Mouse (Mus musculus) ES-E14 (cell line): Measurements from ENCODE around the gene Mrtfb. TPM values are rescaled to one million over a fixed set of nuclear protein-coding genes. Genes with fewer than 3 reads are reported as not detected.

Experiments used
- DNase-seq: peaks from one replicate; pipeline ENCODE4 v3.0.0-alpha.2; 2013; ENCODE audit warnings: low read depth, low spot score
- H3K27ac ChIP-seq: 2 replicates; pipeline ENCODE4 v1.5.1; 2012; ENCODE audit warnings: low read depth, mild to moderate bottlenecking, low read length, moderate library complexity, mixed read lengths; ENCODE audit not compliant: poor library complexity, insufficient read depth, severe bottlenecking
- H3K36me3 ChIP-seq: 2 replicates; pipeline ENCODE4 v1.6.1; 2012; ENCODE audit warnings: mild to moderate bottlenecking, low read length, moderate library complexity, mixed read lengths; ENCODE audit not compliant: control insufficient read depth, poor library complexity, insufficient read depth, severe bottlenecking
- H3K4me1 ChIP-seq, 2 experiments: fragments of 150-350 bp in 1 of 2; sonication (generic) in 1 of 2; 2 replicates each; pipeline ENCODE4 v1.6.1; 2012; ENCODE audit warnings: low read length in 2 of 2, mild to moderate bottlenecking in 1 of 2, mixed read lengths in 1 of 2; ENCODE audit not compliant: control insufficient read depth in 2 of 2, insufficient read depth in 2 of 2, poor library complexity in 1 of 2
- H3K4me3 ChIP-seq, 2 experiments: fragments of 150-350 bp in 1 of 2; sonication (generic) in 1 of 2; 2 replicates each; pipeline ENCODE4 v1.5.1; 2012; ENCODE audit warnings: low read length in 2 of 2, low read depth in 1 of 2, mild to moderate bottlenecking in 1 of 2, mixed read lengths in 1 of 2; ENCODE audit not compliant: insufficient read depth in 1 of 2, poor library complexity in 1 of 2, severe bottlenecking in 1 of 2
- H3K9ac ChIP-seq: 2 replicates; pipeline ENCODE4 v1.6.1; 2012; ENCODE audit warnings: low read depth, mild to moderate bottlenecking, low read length, mixed read lengths; ENCODE audit not compliant: poor library complexity, insufficient read depth, severe bottlenecking
- H3K9me3 ChIP-seq: fragments of 150-350 bp; sonication (generic); 2 replicates; pipeline ENCODE4 v1.6.1; 2012; ENCODE audit warnings: low read depth, mild to moderate bottlenecking, low read length; ENCODE audit not compliant: control insufficient read depth, insufficient read depth
- CHD2 ChIP-seq: IDR thresholded peaks from 2 replicates; pipeline ENCODE4 v1.6.1; 2014; ENCODE audit warnings: mild to moderate bottlenecking, low read depth, low read length, inconsistent platforms
- HCFC1 ChIP-seq: IDR thresholded peaks from 2 replicates; pipeline ENCODE4 v1.6.1; 2012; ENCODE audit warnings: low read length, inconsistent platforms, borderline replicate concordance; ENCODE audit not compliant: insufficient read depth
- MAFK ChIP-seq: IDR thresholded peaks from 2 replicates; pipeline ENCODE4 v1.6.1; 2014; ENCODE audit warnings: mild to moderate bottlenecking, low read depth, low read length, inconsistent platforms; ENCODE audit not compliant: insufficient read depth
- ZC3H11A ChIP-seq: IDR thresholded peaks from 2 replicates; pipeline ENCODE4 v1.6.1; 2012; ENCODE audit warnings: low read depth, mild to moderate bottlenecking, inconsistent platforms, low read length, borderline replicate concordance
- ZNF384 ChIP-seq: IDR thresholded peaks from 2 replicates; pipeline ENCODE4 v1.6.1; 2012; ENCODE audit warnings: low read depth, low read length, inconsistent platforms
- in situ Hi-C, 2 experiments: fragments of 600-800 bp; cut with MboI; formaldehyde crosslinking; loops; one replicate each; pipeline ENCODE4 v1.15.1; 2025; ENCODE audit warnings: low sequenced_read_pairs in 2 of 2, inconsistent platforms in 1 of 2; ENCODE audit not compliant: unreplicated experiment in 2 of 2
- total RNA-seq: library from RNA; depleted of rRNA; stranded (reverse); fragments of 300-350 nt; gene quantifications from 2 replicates; pipeline ENCODE4 v1.2.3, GENCODE M21; 2012

The Mrtfb gene
- total RNA-seq, 1 experiment: 9.6 TPM

GRCm38 (mm10) chr16:13216116-13216952 lies 39.9 kb upstream of the Mrtfb start:
- Histone ChIP-seq H3K27ac (no peak overlapping the region), H3K9me3 (no peaks in the 10 kb centered on the region), H3K4me3 (no peak overlapping the region), H3K36me3 (no peaks in the 10 kb centered on the region), H3K4me1 (no peaks in the 10 kb centered on the region), H3K9ac (no peak overlapping the region)
- in situ Hi-C loops: no loop called here
- no peak for DNase-seq
- TF ChIP-seq ZNF384 (no peak), CHD2 (no peak), HCFC1 (no peak), MAFK (no peak), ZC3H11A (no peak)

DNA sequence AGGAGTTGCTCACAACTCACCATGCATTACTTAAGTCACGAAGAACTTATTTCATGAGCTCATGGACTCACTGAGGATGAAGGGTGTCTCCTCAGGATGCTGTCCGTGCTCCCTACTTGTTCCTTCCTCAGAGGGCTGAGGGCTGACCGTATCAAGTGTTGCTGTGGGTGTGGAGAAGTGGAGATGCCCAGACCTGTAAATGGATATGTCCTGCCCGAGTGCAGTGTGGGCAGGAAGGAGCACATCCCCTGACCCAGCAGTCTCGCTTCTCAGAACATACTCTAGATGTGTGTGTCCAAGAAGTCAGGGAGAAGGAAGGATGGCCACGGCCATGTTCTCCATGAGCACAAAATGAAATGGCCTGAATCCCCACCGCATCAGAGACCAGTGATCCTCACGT lies 38.3 kb upstream of the Mrtfb start:
- Histone ChIP-seq H3K4me1 (no peaks in the 10 kb centered on the region), H3K9ac (no peak overlapping the region), H3K9me3 (no peaks in the 10 kb centered on the region), H3K4me3 (no peak overlapping the region), H3K36me3 (no peaks in the 10 kb centered on the region), H3K27ac (no peak overlapping the region)
- no peak for TF ChIP-seq MAFK
- TF ChIP-seq ZNF384: no peak
- no peak for TF ChIP-seq ZC3H11A
- TF ChIP-seq HCFC1: no peak
- no peak for TF ChIP-seq CHD2
- in situ Hi-C loops: no loop called here
- DNase-seq: no peak

GRCm38 (mm10) chr16:13221475-13221874 lies 34.8 kb upstream of the Mrtfb start:
- no peak overlapping the region for H3K27ac ChIP-seq
- H3K4me1 ChIP-seq: no peaks in the 10 kb centered on the region
- no peak for DNase-seq
- no peak for TF ChIP-seq MAFK
- TF ChIP-seq CHD2: no peak
- TF ChIP-seq HCFC1: no peak
- no peak for TF ChIP-seq ZC3H11A
- TF ChIP-seq ZNF384: no peak
- no peaks in the 10 kb centered on the region for H3K36me3 ChIP-seq
- H3K9ac ChIP-seq: no peak overlapping the region
- in situ Hi-C loops: no loop called here
- H3K9me3 ChIP-seq: no peaks in the 10 kb centered on the region
- no peak overlapping the region for H3K4me3 ChIP-seq

GRCm38 (mm10) chr16:13232043-13232442 lies 24.2 kb upstream of the Mrtfb start:
- in situ Hi-C loops: no loop called here
- H3K9ac ChIP-seq: no peak overlapping the region
- no peaks in the 10 kb centered on the region for H3K36me3 ChIP-seq
- H3K4me1 ChIP-seq: no peaks in the 10 kb centered on the region
- TF ChIP-seq ZC3H11A: no peak
- no peak for DNase-seq
- no peaks in the 10 kb centered on the region for H3K9me3 ChIP-seq
- H3K4me3 ChIP-seq: no peak overlapping the region
- H3K27ac ChIP-seq: no peak overlapping the region
